Mouse (Mus musculus) intestine, postnatal 0 days (tissue): ENCODE measurements at regions not wholly inside any gene's neighbourhood (a gene's known extent, or its start where the extent isn't known, plus 50 kb on each side); places are given as distances from the start of the nearest gene placed in this dataset. TPM values are rescaled to one million over a fixed set of nuclear protein-coding genes. Genes with fewer than 3 reads are reported as not detected.

Experiments used
- ATAC-seq: fragments of 200-750 bp; cut with Nextera tagmentation; 2 replicates; pipeline ENCODE4 v1.8.0; 2017; ENCODE audit warnings: mild to moderate bottlenecking, moderate TSS enrichment, moderate library complexity
- H3K27ac ChIP-seq: fragments of 300-500 bp; sonication (generic); 2 replicates; pipeline ENCODE4 v1.5.1; 2014; ENCODE audit warnings: mild to moderate bottlenecking, low read depth, low read length, moderate library complexity
- H3K27me3 ChIP-seq: fragments of 300-500 bp; sonication (generic); replicated peaks from 2 replicates; pipeline ENCODE4 v1.6.1; 2014; ENCODE audit warnings: low read length, mixed read lengths; ENCODE audit not compliant: control insufficient read depth, insufficient read depth
- H3K36me3 ChIP-seq: fragments of 300-500 bp; sonication (generic); 2 replicates; pipeline ENCODE4 v1.6.1; 2014; ENCODE audit warnings: mild to moderate bottlenecking, moderate library complexity; ENCODE audit not compliant: control insufficient read depth, insufficient read depth
- H3K4me1 ChIP-seq: fragments of 300-500 bp; sonication (generic); replicated peaks from 2 replicates; pipeline ENCODE4 v1.6.1; 2014; ENCODE audit warnings: antibody characterized with exemption, low read length, mixed read lengths; ENCODE audit not compliant: control insufficient read depth, insufficient read depth
- H3K4me2 ChIP-seq: fragments of 300-500 bp; sonication (generic); replicated peaks from 2 replicates; pipeline ENCODE4 v1.6.1; 2014; ENCODE audit warnings: low read depth, mild to moderate bottlenecking, moderate library complexity
- H3K4me3 ChIP-seq: fragments of 300-500 bp; sonication (generic); 2 replicates; pipeline ENCODE4 v1.5.1; 2014; ENCODE audit warnings: low read depth, low read length
- H3K9ac ChIP-seq: fragments of 300-500 bp; sonication (generic); 2 replicates; pipeline ENCODE4 v1.6.1; 2014; ENCODE audit warnings: mild to moderate bottlenecking, low read depth, low read length
- H3K9me3 ChIP-seq: fragments of 300-500 bp; sonication (generic); 2 replicates; pipeline ENCODE4 v1.6.1; 2016; ENCODE audit warnings: mixed run types; ENCODE audit not compliant: control insufficient read depth
- CTCF ChIP-seq: sonication (generic); IDR thresholded peaks from 2 replicates; pipeline ENCODE4 v1.5.1; 2016; ENCODE audit warnings: low read depth, mild to moderate bottlenecking, control low read depth, antibody characterized with exemption, moderate library complexity
- WGBS: fragments of 180-500 bp; shearing (Covaris S2); extraction: QIAGEN DNeasy Blood & Tissue Kit; methylation state at CpG from one replicate; pipeline ENCODE4 v1.1.7; 2014; 5-methylcytosine and 5-hydroxymethylcytosine counted together
- microRNA-seq: library from miRNA; unstranded; fragments of <30 nt; microRNA quantifications from one replicate; pipeline ENCODE4, GENCODE M21; 2016

DNA sequence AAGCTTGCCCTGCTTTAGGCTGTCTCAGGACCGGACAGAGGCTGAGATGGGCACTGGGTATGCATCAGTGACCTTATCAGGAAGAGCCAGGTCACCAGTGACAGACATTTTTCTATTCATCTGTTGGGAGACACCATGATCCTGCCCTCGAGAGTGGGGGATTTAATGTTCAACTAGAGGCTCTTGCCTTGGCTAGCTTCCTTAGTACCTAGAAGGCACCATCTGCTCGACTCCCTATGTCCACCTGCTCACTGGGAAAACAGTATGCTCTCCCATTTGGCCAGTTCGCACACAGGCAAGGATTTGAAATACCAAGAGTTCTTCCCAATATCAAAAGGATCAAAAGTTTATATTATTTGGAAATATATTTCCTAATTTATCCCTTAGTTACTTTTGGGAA lies 321.3 kb downstream of the Sox2 start:
- Histone ChIP-seq H3K27ac (no peak overlapping the region), H3K9me3 (no peaks in the 10 kb centered on the region), H3K9ac (no peak overlapping the region), H3K27me3 (no peaks in the 10 kb centered on the region), H3K36me3 (no peaks in the 10 kb centered on the region), H3K4me1 (no peaks in the 10 kb centered on the region), H3K4me3 (no peak overlapping the region), H3K4me2 (no peak overlapping the region)
- TF ChIP-seq CTCF: no peak
- ATAC-seq: no peak
- WGBS: 80% methylated on average over 4 of the region's 4 CpGs

DNA sequence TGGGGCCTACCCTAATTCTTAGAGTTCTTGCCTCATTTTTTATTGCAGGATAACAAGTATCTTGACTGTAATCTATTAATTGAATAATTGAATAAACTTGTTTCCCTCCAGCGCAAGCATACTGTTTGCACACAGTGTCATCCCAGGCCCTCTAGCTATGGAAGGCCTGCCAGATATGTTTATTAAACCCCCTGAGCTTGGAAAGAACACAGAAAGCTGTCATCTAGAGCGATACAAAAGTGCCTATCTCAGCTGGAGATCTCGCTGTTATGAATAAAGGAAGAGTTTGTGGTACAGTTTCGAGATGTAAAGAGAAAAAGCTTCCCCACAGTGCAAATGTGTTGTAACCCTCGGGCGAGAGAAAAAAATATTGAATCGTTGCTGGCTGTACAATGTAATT lies 324.2 kb downstream of the Sox2 start:
- no peak for TF ChIP-seq CTCF
- H3K9ac ChIP-seq: no peak overlapping the region
- H3K36me3 ChIP-seq: no peaks in the 10 kb centered on the region
- H3K9me3 ChIP-seq: no peaks in the 10 kb centered on the region
- H3K27ac ChIP-seq: no peak overlapping the region
- no peak for ATAC-seq
- H3K4me1 ChIP-seq: no peaks in the 10 kb centered on the region
- no peaks in the 10 kb centered on the region for H3K27me3 ChIP-seq
- H3K4me3 ChIP-seq: no peak overlapping the region
- H3K4me2 ChIP-seq: no peak overlapping the region
- WGBS: 63% methylated on average over 7 of the region's 7 CpGs

Small RNAs in the stretch of these regions (microRNA-seq; reads per million reads assigned to microRNA genes)
- not detected for gene Mir6378
